Mouse (Mus musculus) liver, embryonic 14.5 days (tissue): ENCODE measurements around the gene Fig4. TPM values are rescaled to one million over a fixed set of nuclear protein-coding genes. Genes with fewer than 3 reads are reported as not detected.

Source experiments
- ATAC-seq: fragments of 200-750 bp; cut with Nextera tagmentation; 2 replicates; pipeline ENCODE4 v1.8.0; 2017; ENCODE audit warnings: moderate number of reproducible peaks, mild to moderate bottlenecking, moderate library complexity; ENCODE audit not compliant: insufficient read depth
- DNase-seq, 3 experiments: peaks; one replicate each; pipeline ENCODE4 v3.0.0-alpha.2; 2012 to 2013; ENCODE audit warnings: low read depth in 3 of 3, low spot score in 3 of 3
- H3K27ac ChIP-seq: fragments of 300-500 bp; sonication (generic); 2 replicates; pipeline ENCODE4 v1.5.1; 2014; ENCODE audit warnings: moderate library complexity, mild to moderate bottlenecking, control low read depth, inconsistent platforms
- H3K27me3 ChIP-seq: fragments of 300-500 bp; sonication (generic); 2 replicates; pipeline ENCODE4 v1.6.1; 2014; ENCODE audit warnings: mild to moderate bottlenecking, low read length, moderate library complexity; ENCODE audit not compliant: control insufficient read depth, insufficient read depth
- H3K36me3 ChIP-seq: fragments of 300-500 bp; sonication (generic); replicated peaks from 2 replicates; pipeline ENCODE4 v1.6.1; 2014; ENCODE audit warnings: low read depth; ENCODE audit not compliant: control insufficient read depth, insufficient read depth
- H3K4me1 ChIP-seq, 2 experiments: fragments of 200-500 bp in 1 of 2; fragments of 300-500 bp in 1 of 2; sonication (generic) in 1 of 2; replicated peaks; 2 replicates each; pipeline ENCODE4 v1.6.1; 2012 to 2014; ENCODE audit warnings: antibody characterized with exemption in 1 of 2, inconsistent platforms in 1 of 2, low read length in 1 of 2; ENCODE audit not compliant: control insufficient read depth in 2 of 2, insufficient read depth in 2 of 2
- H3K4me2 ChIP-seq: fragments of 300-500 bp; sonication (generic); 2 replicates; pipeline ENCODE4 v1.6.1; 2014; ENCODE audit warnings: low read depth, mild to moderate bottlenecking, control low read depth, moderate library complexity
- H3K4me3 ChIP-seq, 2 experiments: fragments of 200-500 bp in 1 of 2; fragments of 300-500 bp in 1 of 2; sonication (generic) in 1 of 2; 2 replicates each; pipeline ENCODE4 v1.5.1; 2012 to 2014; ENCODE audit warnings: low read depth in 2 of 2, low read length in 2 of 2, mild to moderate bottlenecking in 2 of 2, control low read depth in 1 of 2, inconsistent platforms in 1 of 2, moderate library complexity in 1 of 2; ENCODE audit not compliant: insufficient read depth in 1 of 2
- H3K9ac ChIP-seq: fragments of 300-500 bp; sonication (generic); replicated peaks from 2 replicates; pipeline ENCODE4 v1.6.1; 2014; ENCODE audit warnings: mild to moderate bottlenecking, control low read depth, moderate library complexity
- H3K9me3 ChIP-seq: fragments of 300-500 bp; sonication (generic); 2 replicates; pipeline ENCODE4 v1.6.1; 2016; ENCODE audit warnings: low read length, mixed read lengths; ENCODE audit not compliant: control insufficient read depth
- CTCF ChIP-seq: IDR thresholded peaks from 2 replicates; pipeline ENCODE4 v1.5.1; 2016; ENCODE audit warnings: antibody characterized with exemption, low read depth, control low read depth
- EP300 ChIP-seq: IDR thresholded peaks from 2 replicates; pipeline ENCODE4 v1.6.1; 2016; ENCODE audit warnings: antibody characterized with exemption, low read depth
- WGBS: fragments of 180-500 bp; shearing (Covaris S2); extraction: QIAGEN DNeasy Blood & Tissue Kit; methylation state at CpG from one replicate; pipeline ENCODE4 v1.1.7; 2014; ENCODE audit not compliant: insufficient replicate concordance; 5-methylcytosine and 5-hydroxymethylcytosine counted together
- polyA plus RNA-seq, 2 experiments: library from polyadenylated mRNA; depleted of rRNA in 1 of 2; stranded (reverse) in 1 of 2; unstranded in 1 of 2; fragments of >200 nt; fragmentation: Nextera tagmentation in 1 of 2; extraction: Ambion mirVana in 1 of 2; gene quantifications; 2 replicates each; pipeline versions ENCODE4 v1.2.1 to v1.2.3; 2012 to 2014

Fig4 gene
- polyA plus RNA-seq, 2 experiments, result 4.3 to 9.3 TPM

DNA sequence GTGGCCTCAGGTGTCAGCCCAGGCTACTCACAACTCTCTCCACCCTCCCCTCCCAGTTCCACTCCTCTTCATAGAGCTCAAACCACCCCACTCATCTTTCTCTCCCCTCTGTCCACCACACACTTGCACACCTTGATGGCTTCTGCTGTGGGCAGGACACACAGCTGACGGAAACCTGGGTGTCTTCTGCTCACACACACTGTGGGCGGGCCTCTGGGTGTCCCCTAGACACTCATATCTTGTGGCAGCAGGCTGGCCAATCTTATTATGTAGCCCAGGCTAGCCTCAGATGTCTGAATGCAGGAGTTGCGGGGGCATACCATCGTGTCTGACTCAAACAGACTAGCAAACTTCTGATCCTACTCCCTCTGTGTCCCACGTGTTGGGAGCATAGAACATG lies 105.3 kb downstream of the Fig4 start:
- DNase-seq (no peak), ATAC-seq (peak; percentile 75)
- H3K9me3 ChIP-seq, result no peaks in the 10 kb centered on the region
- H3K27me3 ChIP-seq, result no peaks in the 10 kb centered on the region
- TF ChIP-seq CTCF, result no peak
- peak; percentile 61 for TF ChIP-seq EP300
- peak overlapping the region; percentile 91 for H3K27ac ChIP-seq
- peak overlapping the region; percentile 20; the same call in 1 of the 2 replicates for H3K4me2 ChIP-seq
- 53% methylated on average over 5 of the region's 5 CpGs for WGBS
- peak overlapping the region; percentile 47 for H3K9ac ChIP-seq
- H3K4me1 ChIP-seq, result peaks cover 39 to 43% of the 10 kb centered on the region in 2 experiments
- H3K36me3 ChIP-seq, result no peaks in the 10 kb centered on the region
- H3K4me3 ChIP-seq, result no peak overlapping the region

DNA sequence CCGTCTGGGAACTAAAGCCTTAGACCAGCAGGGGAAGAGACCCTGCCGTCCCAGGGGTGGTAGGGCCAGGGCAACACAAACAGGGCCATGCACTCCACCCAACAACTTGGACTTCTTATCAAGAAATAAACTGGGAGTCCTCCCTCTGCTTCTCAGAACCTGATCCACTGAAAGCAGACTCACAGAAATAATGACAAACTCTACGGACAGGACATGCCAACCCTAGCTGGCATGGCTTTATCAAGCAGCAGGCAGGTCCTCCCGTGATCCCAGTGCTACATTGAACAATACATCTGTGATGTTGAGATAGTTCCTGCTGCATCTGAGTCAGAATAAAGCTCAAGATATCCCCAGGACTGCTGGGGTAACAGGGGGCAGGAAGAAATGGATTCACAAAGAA lies 106.8 kb downstream of the Fig4 start:
- H3K27ac ChIP-seq, result peak overlapping the region; percentile 91
- H3K9ac ChIP-seq, result peak overlapping the region; percentile 63
- no peaks in the 10 kb centered on the region for H3K9me3 ChIP-seq
- 25% methylated on average over 4 of the region's 4 CpGs for WGBS
- no peaks in the 10 kb centered on the region for H3K27me3 ChIP-seq
- H3K4me3 ChIP-seq, result no peak overlapping the region
- TF ChIP-seq EP300, result peak; percentile 85
- 0 out of 2 replicates have a peak, but pooled peaks have one; percentile 6 for TF ChIP-seq CTCF
- peaks cover 34 to 39% of the 10 kb centered on the region in 2 experiments for H3K4me1 ChIP-seq
- peak; percentile 87 for ATAC-seq
- DNase-seq, result peak; percentile 65 to 84 (median 73)
- no peaks in the 10 kb centered on the region for H3K36me3 ChIP-seq
- peak overlapping the region; percentile 40 for H3K4me2 ChIP-seq

DNA sequence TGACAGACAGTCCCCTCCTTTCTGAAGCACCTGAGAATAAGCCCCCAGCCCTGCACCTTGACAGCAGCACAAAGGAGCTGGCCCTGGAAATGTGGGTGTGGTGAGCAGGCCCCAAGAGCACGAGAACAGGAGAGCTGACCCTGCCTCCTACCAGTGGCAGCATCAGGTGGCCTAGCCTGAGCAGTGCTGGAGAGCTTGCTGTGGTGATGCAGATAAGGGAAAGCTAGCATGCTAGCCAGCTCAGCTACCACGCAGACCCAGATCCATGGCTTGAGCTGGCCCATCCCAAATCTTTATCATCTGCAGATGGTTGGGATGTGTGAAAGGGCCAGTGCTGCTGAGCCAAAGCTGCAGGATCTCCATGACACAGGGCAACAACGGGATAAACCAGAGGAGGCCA lies 113.7 kb downstream of the Fig4 start:
- peak; percentile 100 for ATAC-seq
- Histone ChIP-seq H3K9ac (peak overlapping the region; percentile 54), H3K4me1 (peaks cover 20 to 28% of the 10 kb centered on the region in 2 experiments), H3K4me2 (peak overlapping the region; percentile 36), H3K27ac (peak overlapping the region; percentile 93), H3K4me3 (no peak overlapping the region; a peak in 1 of 4 replicates), H3K27me3 (no peaks in the 10 kb centered on the region), H3K36me3 (no peaks in the 10 kb centered on the region), H3K9me3 (no peaks in the 10 kb centered on the region)
- WGBS, result 23% methylated on average over 3 of the region's 3 CpGs
- peak; percentile 74 for TF ChIP-seq EP300
- TF ChIP-seq CTCF, result peak; percentile 32; the same call in 1 of the 2 replicates
- DNase-seq, result peak; percentile 73 to 80 (median 77)

DNA sequence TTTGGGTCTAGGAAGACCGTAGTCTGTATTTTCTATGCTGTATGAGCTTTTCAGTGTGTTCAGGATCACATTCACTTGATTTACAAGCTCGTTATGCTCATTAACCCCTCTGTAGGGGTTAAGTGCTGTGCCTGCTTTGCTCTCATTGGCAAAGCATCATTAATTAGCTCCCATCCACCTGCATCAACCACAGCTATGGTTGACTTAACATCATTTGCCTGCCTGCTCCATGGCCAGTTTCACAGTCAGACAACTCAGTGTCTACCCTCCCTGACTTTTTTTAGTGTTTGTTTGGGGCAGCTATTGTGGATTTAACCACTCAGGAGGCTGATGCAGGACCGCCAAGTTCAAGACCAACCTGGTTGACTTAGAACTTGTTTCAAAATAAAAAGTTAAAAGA lies 119.1 kb downstream of the Fig4 start:
- Histone ChIP-seq H3K36me3 (no peaks in the 10 kb centered on the region), H3K4me1 (peaks cover 12 to 14% of the 10 kb centered on the region in 2 experiments), H3K4me3 (no peak overlapping the region), H3K4me2 (no peak overlapping the region), H3K27me3 (no peaks in the 10 kb centered on the region), H3K9me3 (no peaks in the 10 kb centered on the region), H3K27ac (no peak overlapping the region), H3K9ac (no peak overlapping the region)
- TF ChIP-seq EP300 (no peak), CTCF (no peak)
- 82% methylated on average over 3 of the region's 3 CpGs for WGBS
- ATAC-seq, result no peak
- DNase-seq, result no peak

DNA sequence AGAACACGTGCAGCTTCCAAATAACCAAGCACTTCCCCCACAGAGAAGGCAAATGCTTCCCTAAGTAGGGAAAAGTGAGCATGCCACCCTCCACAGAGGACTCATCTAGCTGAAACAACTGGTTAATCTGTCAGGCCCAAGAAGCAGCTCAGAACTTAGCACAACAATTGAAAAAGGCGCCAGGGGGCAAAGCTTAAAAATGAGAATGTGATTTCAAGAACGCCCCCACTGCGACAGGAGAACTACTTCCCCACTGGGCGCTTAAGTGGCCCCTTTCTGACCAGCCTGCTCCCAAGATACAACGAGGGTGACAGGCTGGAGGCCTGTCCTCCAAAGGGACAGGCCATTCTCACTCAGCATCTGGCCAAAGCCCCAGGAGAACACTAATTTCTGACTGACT lies 120.4 kb downstream of the Fig4 start:
- H3K9me3 ChIP-seq, result no peaks in the 10 kb centered on the region
- no peaks in the 10 kb centered on the region for H3K27me3 ChIP-seq
- WGBS, result 30% methylated on average over 6 of the region's 6 CpGs
- H3K4me3 ChIP-seq, result no peak overlapping the region
- TF ChIP-seq EP300, result no peak
- no peak for TF ChIP-seq CTCF
- no peak for DNase-seq
- H3K9ac ChIP-seq, result no peak overlapping the region
- no peak overlapping the region for H3K4me2 ChIP-seq
- no peak overlapping the region for H3K27ac ChIP-seq
- H3K36me3 ChIP-seq, result no peaks in the 10 kb centered on the region
- no peak for ATAC-seq
- peaks cover 5% of the 10 kb centered on the region in 2 experiments for H3K4me1 ChIP-seq
